Mouse (Mus musculus): ENCODE data around the gene Bcas3. TPM values are rescaled to one million over a fixed set of nuclear protein-coding genes. Genes with fewer than 3 reads are reported as not detected.

The Bcas3 gene
- polyA plus RNA-seq, 1 experiment, result 103 TPM

DNA sequence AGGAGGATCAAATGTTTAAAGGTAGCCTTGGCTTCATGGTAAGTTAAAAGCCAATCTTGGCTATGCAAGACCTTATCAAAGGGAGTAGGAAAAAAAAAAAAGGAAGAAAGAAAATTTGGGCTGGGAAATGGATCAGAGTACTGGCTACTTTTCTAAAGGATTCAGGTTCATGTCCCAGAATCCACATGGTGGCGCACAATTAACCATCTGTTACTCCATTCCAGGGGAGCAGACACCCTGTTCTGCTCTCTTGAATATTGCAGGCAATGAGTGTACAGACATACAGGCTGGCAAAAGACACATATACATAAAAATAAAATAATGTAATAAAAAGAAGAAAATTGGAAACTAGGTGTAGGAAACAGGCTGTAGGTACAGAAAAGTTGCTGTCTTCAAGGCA, 61.5 kb downstream of the Bcas3 start:
- no peak for TF ChIP-seq GATA1 (IDR thresholded peaks at IDR 0.05; ENCODE audit: low read length)

DNA sequence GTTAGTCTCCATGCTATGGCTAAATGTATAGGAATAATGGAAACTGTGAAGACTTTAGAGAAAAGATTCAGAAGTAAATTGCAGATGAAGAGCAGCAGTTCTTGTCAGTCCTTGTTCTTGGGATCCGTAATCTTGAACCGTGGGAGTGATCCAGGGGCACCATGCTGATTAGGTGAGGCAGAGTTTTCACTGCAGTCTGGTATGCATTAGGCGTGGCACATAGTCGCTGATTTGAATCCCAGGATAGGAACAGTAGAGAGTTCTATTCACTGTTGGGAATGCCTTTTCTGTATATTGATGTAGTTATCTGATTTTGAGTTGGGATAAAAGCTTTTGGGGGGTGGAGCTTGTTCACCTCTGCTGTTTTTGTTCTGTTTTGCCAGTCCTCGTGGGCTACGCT, 74.4 kb downstream of the Bcas3 start:
- TF ChIP-seq GATA1 (IDR thresholded peaks at IDR 0.05; ENCODE audit: low read length), result no peak

GRCm38 (mm10) chr11:85428227-85428626, 75.3 kb downstream of the Bcas3 start:
- no peak for TF ChIP-seq GATA1 (IDR thresholded peaks at IDR 0.05; ENCODE audit: low read length)

- no peak for TF ChIP-seq GATA1 (IDR thresholded peaks at IDR 0.05; ENCODE audit: low read length)
Measured at GRCm38 (mm10) chr11:85430743-85431448, 77.9 kb downstream of the Bcas3 start.

GRCm38 (mm10) chr11:85447375-85447774, 94.4 kb downstream of the Bcas3 start:
- no peak for TF ChIP-seq GATA1 (IDR thresholded peaks at IDR 0.05; ENCODE audit: low read length)

DNA sequence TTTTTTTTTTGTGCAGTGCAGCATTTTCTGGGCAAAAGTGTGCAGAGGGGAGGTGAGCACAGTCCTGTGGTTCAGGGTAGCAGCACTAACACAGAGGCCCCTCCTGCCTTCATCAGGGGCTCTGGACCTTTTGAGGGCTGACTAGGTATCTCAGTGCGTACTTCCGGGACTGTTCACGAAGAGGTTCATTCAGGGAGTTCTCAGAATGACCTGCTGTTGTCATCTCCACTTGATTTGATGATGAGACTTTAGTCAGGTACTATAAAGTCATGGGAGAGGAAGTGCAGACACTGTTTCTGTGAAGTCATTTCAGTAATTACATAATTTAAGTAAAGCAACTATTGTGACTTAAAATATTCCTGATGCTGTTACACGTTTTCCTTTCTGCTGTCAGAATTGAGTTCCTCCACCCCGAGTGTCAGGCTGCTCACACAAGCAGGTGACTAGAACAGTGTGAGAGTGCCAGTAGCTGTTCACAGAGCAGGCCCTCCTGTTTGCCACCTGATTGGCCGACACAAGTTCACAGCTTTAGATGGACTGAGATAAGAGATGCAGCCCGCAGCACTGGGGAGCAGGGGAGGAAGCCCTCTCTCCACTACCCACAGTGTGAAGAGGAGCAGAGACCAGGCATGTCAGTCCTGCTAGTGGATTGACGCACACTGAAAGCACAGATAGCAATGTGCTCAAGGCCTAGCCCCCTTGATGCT, 100.8 kb downstream of the Bcas3 start:
- TF ChIP-seq GATA1 (IDR thresholded peaks at IDR 0.05; ENCODE audit: low read length), result no peak

- no peak for TF ChIP-seq GATA1 (IDR thresholded peaks at IDR 0.05; ENCODE audit: low read length)
Measured at GRCm38 (mm10) chr11:85454305-85454682, 101.3 kb downstream of the Bcas3 start.

GRCm38 (mm10) chr11:85461536-85461935, 108.6 kb downstream of the Bcas3 start:
- TF ChIP-seq GATA1 (IDR thresholded peaks at IDR 0.05; ENCODE audit: low read length), result no peak

DNA sequence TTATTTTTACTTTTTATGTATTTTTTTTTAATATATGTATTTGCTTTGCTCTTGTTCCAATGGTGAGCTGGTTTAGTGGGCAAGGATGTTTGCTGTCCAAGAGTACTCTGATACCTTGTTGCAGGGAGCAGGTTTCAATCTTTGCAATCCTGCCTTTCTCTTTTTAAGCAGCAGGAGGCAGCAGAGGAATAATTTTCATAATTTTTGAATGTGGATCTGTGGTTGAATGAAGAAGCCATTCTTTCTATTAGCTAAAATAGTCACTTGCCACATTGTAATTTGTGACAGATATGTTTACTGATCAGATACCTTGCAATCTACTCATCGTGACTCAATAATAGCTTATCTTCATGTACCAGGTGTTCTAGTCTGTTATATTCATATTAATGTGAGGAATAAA, 116.6 kb downstream of the Bcas3 start:
- no peak for TF ChIP-seq GATA1 (IDR thresholded peaks at IDR 0.05; ENCODE audit: low read length)

GRCm38 (mm10) chr11:85470508-85470907, 117.5 kb downstream of the Bcas3 start:
- TF ChIP-seq GATA1 (IDR thresholded peaks at IDR 0.05; ENCODE audit: low read length), result no peak

- TF ChIP-seq GATA1 (IDR thresholded peaks at IDR 0.05; ENCODE audit: low read length), result no peak
Measured at GRCm38 (mm10) chr11:85474326-85474725, 121.4 kb downstream of the Bcas3 start.

- TF ChIP-seq GATA1 (IDR thresholded peaks at IDR 0.05; ENCODE audit: low read length), result no peak
Measured at GRCm38 (mm10) chr11:85482737-85483467, 129.9 kb downstream of the Bcas3 start.

DNA sequence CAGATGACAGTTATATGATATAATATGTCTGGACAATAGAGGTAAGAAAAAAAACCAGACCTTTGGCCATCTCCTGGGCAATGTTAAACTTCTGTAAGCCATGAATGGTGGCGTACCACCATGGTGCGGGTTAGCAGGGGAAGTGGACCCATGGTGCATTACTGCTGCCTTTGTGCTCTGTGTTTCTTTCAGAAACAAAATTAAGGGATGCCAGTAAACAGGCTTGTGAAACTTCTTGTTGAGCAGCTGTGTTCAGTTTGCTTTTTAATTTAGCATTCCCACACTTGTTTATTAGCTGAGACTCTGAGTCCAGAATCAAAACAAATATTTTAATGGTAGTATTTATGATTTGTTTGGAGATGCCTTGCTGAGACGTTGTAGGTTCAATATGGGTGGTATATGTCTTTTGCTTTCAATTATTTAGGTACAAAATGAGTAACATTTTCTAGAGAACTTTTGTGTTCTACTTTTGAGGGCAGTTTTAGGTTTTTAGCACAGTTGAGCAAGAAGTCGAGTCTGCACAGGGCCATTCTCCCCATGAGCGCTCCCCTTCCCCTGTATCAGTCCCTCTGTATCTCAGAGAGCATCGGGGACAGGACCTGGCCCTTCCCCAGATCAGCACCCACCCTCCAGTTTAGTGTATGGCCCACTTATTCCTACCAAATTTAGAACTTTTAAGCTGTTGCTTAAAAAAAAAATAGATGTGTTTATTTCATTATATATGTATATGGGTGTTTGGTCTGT, 132.4 kb downstream of the Bcas3 start:
- TF ChIP-seq GATA1 (IDR thresholded peaks at IDR 0.05; ENCODE audit: low read length), result no peak

DNA sequence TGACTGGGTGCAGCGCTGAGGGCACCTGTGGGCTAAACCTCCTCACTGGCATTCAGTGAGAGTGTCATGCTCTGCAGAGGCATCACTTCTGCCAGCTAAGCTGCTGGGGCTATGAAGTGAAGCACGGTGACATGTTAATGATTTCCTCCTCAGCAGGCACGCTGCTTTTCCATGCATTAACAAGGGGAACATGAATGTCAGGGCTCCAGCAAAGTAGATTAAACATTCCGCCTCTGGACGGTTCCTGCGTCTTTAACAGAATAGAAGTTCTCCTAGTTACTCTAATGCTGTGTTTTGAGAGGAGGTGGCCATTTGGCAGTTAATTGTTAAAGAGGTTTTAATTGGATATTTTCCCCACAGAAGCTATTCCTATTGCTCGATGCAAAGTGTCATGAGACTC, 134.5 kb downstream of the Bcas3 start:
- no peak for TF ChIP-seq GATA1 (IDR thresholded peaks at IDR 0.05; ENCODE audit: low read length)

GRCm38 (mm10) chr11:85492231-85492630, 139.3 kb downstream of the Bcas3 start:
- TF ChIP-seq GATA1 (IDR thresholded peaks at IDR 0.05; ENCODE audit: low read length), result no peak

DNA sequence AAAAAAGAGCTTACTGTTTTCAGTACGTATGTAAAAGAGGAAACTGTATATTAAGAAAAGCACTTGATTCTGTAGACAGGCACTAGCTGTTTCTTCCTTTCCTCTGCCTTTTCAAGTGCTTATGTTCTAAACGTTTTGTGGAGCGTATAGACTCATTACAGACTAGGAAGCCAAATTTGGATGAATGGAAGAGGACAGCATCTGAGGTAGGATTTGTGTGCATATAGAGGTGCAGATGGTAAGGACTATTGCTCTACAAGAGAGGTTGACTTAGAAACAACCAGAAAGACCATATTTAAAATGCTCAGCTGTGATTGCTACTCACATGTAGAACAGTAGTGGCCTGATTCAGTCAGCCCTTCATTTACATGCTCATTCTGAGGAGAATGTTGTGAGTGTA, 139.7 kb downstream of the Bcas3 start:
- TF ChIP-seq GATA1 (IDR thresholded peaks at IDR 0.05; ENCODE audit: low read length), result no peak
